Mouse (Mus musculus): Measurements from ENCODE around the gene Trpt1. TPM values are rescaled to one million over a fixed set of nuclear protein-coding genes. Genes with fewer than 3 reads are reported as not detected.
A peak's percentile ranks its signal among the peaks of the same experiment; 100 is the strongest.

Trpt1 gene
- total RNA-seq (2015; ENCODE audit: low replicate concordance) (not detected in 2 replicates), total RNA-seq (2017; ENCODE audit: low replicate concordance) (not detected in 2 replicates)

GRCm38 (mm10) chr19:6996006-6996405, at the start of gene Trpt1, which contains the start of gene Nudt22:
Gene Trpt1 (plus strand): TSS chr19:6996131.
Gene Nudt22 (minus strand): TSS chr19:6996117.
- peak; percentile 74 for ATAC-seq (replicated peaks; ENCODE audit: low FRiP score, poor library complexity, severe bottlenecking)

- ATAC-seq (replicated peaks; ENCODE audit: low FRiP score, poor library complexity, severe bottlenecking): no peak
Observed at GRCm38 (mm10) chr19:6947742-6948141, 48.2 kb upstream of the Trpt1 start.

- no peak for ATAC-seq (replicated peaks; ENCODE audit: low FRiP score, poor library complexity, severe bottlenecking)
Observed at GRCm38 (mm10) chr19:6948186-6948585, 47.7 kb upstream of the Trpt1 start.

GRCm38 (mm10) chr19:6949532-6949931, 46.4 kb upstream of the Trpt1 start:
- ATAC-seq (replicated peaks; ENCODE audit: low FRiP score, poor library complexity, severe bottlenecking): no peak

- no peak for ATAC-seq (replicated peaks; ENCODE audit: low FRiP score, poor library complexity, severe bottlenecking)
Observed at GRCm38 (mm10) chr19:6949951-6950350, 46.0 kb upstream of the Trpt1 start.

- ATAC-seq (replicated peaks; ENCODE audit: low FRiP score, poor library complexity, severe bottlenecking): no peak
Observed at GRCm38 (mm10) chr19:6950613-6951153, 45.2 kb upstream of the Trpt1 start.

GRCm38 (mm10) chr19:6951381-6951968, 44.5 kb upstream of the Trpt1 start:
- ATAC-seq (replicated peaks; ENCODE audit: low FRiP score, poor library complexity, severe bottlenecking): peak; percentile 78

GRCm38 (mm10) chr19:6951994-6952711, 43.8 kb upstream of the Trpt1 start:
- ATAC-seq (replicated peaks; ENCODE audit: low FRiP score, poor library complexity, severe bottlenecking): 0 out of 2 replicates have a peak, but pooled peaks have one; percentile 29

- ATAC-seq (replicated peaks; ENCODE audit: low FRiP score, poor library complexity, severe bottlenecking): no peak
Observed at GRCm38 (mm10) chr19:6952712-6953037, 43.3 kb upstream of the Trpt1 start.

- ATAC-seq (replicated peaks; ENCODE audit: low FRiP score, poor library complexity, severe bottlenecking): no peak
Observed at GRCm38 (mm10) chr19:6954046-6954445, 41.9 kb upstream of the Trpt1 start.

GRCm38 (mm10) chr19:6955424-6955823, 40.5 kb upstream of the Trpt1 start:
- ATAC-seq (replicated peaks; ENCODE audit: low FRiP score, poor library complexity, severe bottlenecking): no peak

- no peak for ATAC-seq (replicated peaks; ENCODE audit: low FRiP score, poor library complexity, severe bottlenecking)
Observed at GRCm38 (mm10) chr19:6956461-6956860, 39.5 kb upstream of the Trpt1 start.

GRCm38 (mm10) chr19:6968491-6969271, 27.2 kb upstream of the Trpt1 start:
- no peak for ATAC-seq (replicated peaks; ENCODE audit: low FRiP score, poor library complexity, severe bottlenecking)

GRCm38 (mm10) chr19:6969291-6969664, 26.7 kb upstream of the Trpt1 start:
- no peak for ATAC-seq (replicated peaks; ENCODE audit: low FRiP score, poor library complexity, severe bottlenecking)

- peak; percentile 48 for ATAC-seq (replicated peaks; ENCODE audit: low FRiP score, poor library complexity, severe bottlenecking)
Observed at GRCm38 (mm10) chr19:6969665-6970381, 26.1 kb upstream of the Trpt1 start.

- ATAC-seq (replicated peaks; ENCODE audit: low FRiP score, poor library complexity, severe bottlenecking): no peak
Observed at GRCm38 (mm10) chr19:6970460-6971085, 25.4 kb upstream of the Trpt1 start.

- ATAC-seq (replicated peaks; ENCODE audit: low FRiP score, poor library complexity, severe bottlenecking): no peak
Observed at GRCm38 (mm10) chr19:6971644-6972043, 24.3 kb upstream of the Trpt1 start.

- ATAC-seq (replicated peaks; ENCODE audit: low FRiP score, poor library complexity, severe bottlenecking): no peak
Observed at GRCm38 (mm10) chr19:6972247-6972917, 23.5 kb upstream of the Trpt1 start.
